Mouse (Mus musculus) E14TG2a.4 (cell line): ENCODE results near the gene Ldlrad3.

ENCODE experiments used
- CTCF ChIP-seq: conservative IDR thresholded peaks from 2 replicates; pipeline ENCODE4 v1.5.1; 2014; ENCODE audit warnings: low read length
- NANOG ChIP-seq: IDR thresholded peaks from 2 replicates; pipeline ENCODE4 v1.6.1; 2014; ENCODE audit warnings: borderline replicate concordance, low read length, mixed read lengths
- POU5F1 ChIP-seq: IDR thresholded peaks from 2 replicates; pipeline ENCODE4 v1.6.1; 2014; ENCODE audit warnings: low read length, borderline replicate concordance

- no peak for TF ChIP-seq CTCF
- TF ChIP-seq POU5F1: no peak
- TF ChIP-seq NANOG: no peak
Observed at GRCm38 (mm10) chr2:102163106-102163505, 23.1 kb downstream of the Ldlrad3 start.
